Mouse (Mus musculus) inflammation-experienced regulatory T-cells, adult 6 months (primary cell): ENCODE data around the gene Ttll8. TPM values are rescaled to one million over a fixed set of nuclear protein-coding genes. Genes with fewer than 3 reads are reported as not detected.

Experiments
- ATAC-seq: one replicate; pipeline ENCODE4 v1.8.0; 2017
- polyA plus RNA-seq, 3 experiments: library from polyadenylated mRNA; unstranded; fragments of 100-300 nt; shearing (Covaris generic); gene quantifications; one replicate each; pipeline ENCODE4 v1.2.1; 2017

Gene Ttll8
- polyA plus RNA-seq, 3 experiments from 2014 or later = not detected

GRCm38 (mm10) chr15:88859206-88859970 is 94.8 kb downstream of the Ttll8 start:
- ATAC-seq = no peak

GRCm38 (mm10) chr15:88858707-88859106 is 95.5 kb downstream of the Ttll8 start:
- ATAC-seq = no peak

- no peak for ATAC-seq
These were observed 96.1 kb downstream of the Ttll8 start for GRCm38 (mm10) chr15:88858141-88858541.

- ATAC-seq = no peak
These were observed 96.9 kb downstream of the Ttll8 start for GRCm38 (mm10) chr15:88857361-88857760.

- no peak for ATAC-seq
These were observed 97.6 kb downstream of the Ttll8 start for GRCm38 (mm10) chr15:88856613-88857012.

- ATAC-seq = no peak
These were observed 98.3 kb downstream of the Ttll8 start for GRCm38 (mm10) chr15:88855896-88856417.

GRCm38 (mm10) chr15:88854969-88855830 is 99.0 kb downstream of the Ttll8 start:
- ATAC-seq = no peak

- no peak for ATAC-seq
These were observed 99.9 kb downstream of the Ttll8 start for GRCm38 (mm10) chr15:88854119-88854968.

GRCm38 (mm10) chr15:88853106-88853505 is 101.1 kb downstream of the Ttll8 start:
- ATAC-seq = no peak

GRCm38 (mm10) chr15:88851507-88852149 is 102.6 kb downstream of the Ttll8 start:
- ATAC-seq = no peak

- no peak for ATAC-seq
These were observed 103.1 kb downstream of the Ttll8 start for GRCm38 (mm10) chr15:88851076-88851475.

GRCm38 (mm10) chr15:88850146-88850826 is 103.9 kb downstream of the Ttll8 start:
- ATAC-seq = no peak

GRCm38 (mm10) chr15:88849621-88850020 is 104.6 kb downstream of the Ttll8 start:
- ATAC-seq = no peak

GRCm38 (mm10) chr15:88848661-88849060 is 105.6 kb downstream of the Ttll8 start:
- no peak for ATAC-seq

- no peak for ATAC-seq
These were observed 109.3 kb downstream of the Ttll8 start for GRCm38 (mm10) chr15:88844966-88845365.

- no peak for ATAC-seq
These were observed 110.6 kb downstream of the Ttll8 start for GRCm38 (mm10) chr15:88843486-88844097.

- no peak for ATAC-seq
These were observed 111.9 kb downstream of the Ttll8 start for GRCm38 (mm10) chr15:88842300-88842673.

GRCm38 (mm10) chr15:88841580-88842299 is 112.5 kb downstream of the Ttll8 start:
- no peak for ATAC-seq

- no peak for ATAC-seq
These were observed 113.1 kb downstream of the Ttll8 start for GRCm38 (mm10) chr15:88841160-88841559.
